Mouse (Mus musculus): ENCODE data around the gene Nrp2. TPM values are rescaled to one million over a fixed set of nuclear protein-coding genes. Genes with fewer than 3 reads are reported as not detected.

The Nrp2 gene
- total RNA-seq, 2 experiments from 2014 or later, result 43.2 to 58.5 TPM

DNA sequence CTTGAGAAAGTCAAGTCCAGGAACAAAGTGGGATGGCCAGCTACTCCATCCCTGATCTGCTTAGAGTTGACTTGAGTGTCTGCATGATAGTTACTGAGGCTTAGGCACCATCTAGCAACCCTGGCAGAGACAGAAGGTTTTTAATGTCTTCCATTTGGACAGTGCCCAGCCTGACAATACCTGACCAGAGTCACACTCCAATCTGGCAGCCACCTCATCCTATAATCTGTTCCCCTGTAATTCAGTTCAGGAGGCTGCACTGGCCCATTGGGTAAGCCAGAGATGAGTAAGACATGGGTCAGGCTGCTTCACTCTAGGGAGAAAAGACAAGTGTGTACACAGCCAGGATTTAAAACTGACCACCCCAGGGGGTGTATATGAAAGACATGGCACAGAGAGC, 79.5 kb downstream of the Nrp2 start:
- DNase-seq, result no peak

DNA sequence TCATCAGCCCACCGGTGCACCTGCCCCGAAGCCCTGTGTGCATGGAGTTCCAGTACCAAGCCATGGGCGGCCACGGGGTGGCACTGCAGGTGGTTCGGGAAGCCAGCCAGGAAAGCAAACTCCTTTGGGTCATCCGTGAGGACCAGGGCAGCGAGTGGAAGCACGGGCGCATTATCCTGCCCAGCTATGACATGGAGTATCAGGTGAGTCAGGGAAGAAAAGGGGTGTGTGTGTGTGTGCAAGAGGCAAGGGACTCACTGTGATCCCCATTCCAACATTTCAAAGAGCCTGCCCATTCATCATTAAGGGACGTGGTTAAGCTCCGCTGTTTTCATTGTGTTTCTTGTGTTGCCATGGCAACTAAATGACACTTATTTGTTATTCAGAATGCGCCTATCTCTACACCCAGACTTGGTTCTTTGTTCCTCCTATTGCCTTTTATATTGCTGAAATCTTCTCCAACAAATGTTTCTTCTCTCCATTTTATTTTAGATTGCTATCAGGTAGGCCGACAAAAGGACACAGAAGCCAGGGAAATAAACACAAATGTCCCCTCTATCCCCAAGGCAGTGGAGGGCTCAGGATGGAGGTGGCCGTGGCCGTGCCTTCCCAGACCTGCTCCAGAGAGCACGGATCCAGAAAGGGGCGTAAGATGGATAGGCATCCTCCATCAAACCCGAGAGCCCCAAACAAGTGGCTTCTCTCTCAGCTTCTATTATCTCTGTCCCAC, 80.4 kb downstream of the Nrp2 start:
- peak; percentile 54 for DNase-seq

DNA sequence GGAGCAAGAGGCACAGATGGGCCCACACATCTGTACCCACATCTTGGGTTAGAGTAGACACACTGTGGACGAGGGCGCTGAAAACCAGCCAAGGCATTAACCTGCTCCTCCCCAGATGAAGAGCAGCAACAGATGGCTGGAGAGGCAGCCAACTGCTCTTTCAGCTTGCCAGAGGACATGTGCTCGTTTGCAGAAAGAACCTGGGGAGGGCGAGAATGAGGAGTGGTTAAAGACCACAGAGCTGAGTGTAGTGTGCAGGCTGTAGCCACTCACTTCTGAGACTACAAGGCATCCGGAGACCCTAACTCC, 81.0 kb downstream of the Nrp2 start:
- no peak for DNase-seq

DNA sequence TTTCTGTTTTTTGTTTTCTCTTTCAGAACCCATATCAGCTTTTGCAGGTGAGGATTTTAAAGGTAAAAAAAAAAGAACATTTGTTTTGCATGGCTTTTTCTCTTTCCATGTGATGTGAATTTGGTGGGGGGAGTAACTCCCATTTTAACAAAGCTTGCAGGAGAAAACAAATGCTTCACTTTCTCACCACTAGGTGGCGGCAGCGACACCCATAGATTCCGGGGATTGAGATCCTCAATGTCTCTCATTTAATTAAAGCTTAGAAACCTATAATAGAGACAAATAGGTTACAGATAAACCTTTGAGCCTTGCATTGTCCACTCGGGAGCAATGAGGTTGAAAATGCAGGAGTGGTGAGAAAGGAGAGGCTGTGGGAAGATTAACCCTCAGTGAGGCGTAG, 83.2 kb downstream of the Nrp2 start:
- peak; percentile 73 for DNase-seq

GRCm38 (mm10) chr1:62787546-62787945, 84.5 kb downstream of the Nrp2 start:
- no peak for DNase-seq

DNA sequence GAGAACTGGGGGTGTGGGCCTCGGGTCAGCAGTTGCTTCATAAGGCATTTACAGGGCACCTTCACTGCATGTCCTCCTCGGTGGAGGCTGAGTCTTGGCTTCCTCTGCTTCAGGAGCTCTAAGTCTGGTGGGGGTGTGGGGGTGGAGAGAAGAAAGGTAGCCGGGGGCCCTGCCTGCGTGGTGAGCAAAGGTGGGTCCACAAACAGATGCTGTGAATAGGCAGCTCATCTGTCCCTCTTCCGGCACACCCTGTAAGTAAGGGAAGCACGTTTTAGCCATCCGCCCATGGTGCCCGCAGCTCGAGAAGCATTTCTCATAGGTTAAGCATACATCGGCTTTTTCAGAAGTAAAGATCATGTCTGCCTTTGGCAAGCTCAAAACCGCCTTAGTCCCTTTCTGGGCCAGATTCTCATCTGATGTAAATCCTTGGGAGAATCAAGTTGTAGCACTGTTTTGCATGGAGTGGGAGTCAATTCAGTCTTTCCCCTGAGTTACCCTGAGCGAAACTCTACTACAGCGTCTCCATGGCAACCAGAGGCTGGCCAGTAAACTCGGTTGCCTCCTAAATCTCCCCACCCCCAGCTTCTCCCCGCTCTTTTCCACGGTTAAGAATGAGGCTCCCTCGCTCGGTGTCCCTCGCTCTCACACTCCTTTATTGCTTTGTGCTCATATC, 91.3 kb downstream of the Nrp2 start:
- DNase-seq, result peak; percentile 49

DNA sequence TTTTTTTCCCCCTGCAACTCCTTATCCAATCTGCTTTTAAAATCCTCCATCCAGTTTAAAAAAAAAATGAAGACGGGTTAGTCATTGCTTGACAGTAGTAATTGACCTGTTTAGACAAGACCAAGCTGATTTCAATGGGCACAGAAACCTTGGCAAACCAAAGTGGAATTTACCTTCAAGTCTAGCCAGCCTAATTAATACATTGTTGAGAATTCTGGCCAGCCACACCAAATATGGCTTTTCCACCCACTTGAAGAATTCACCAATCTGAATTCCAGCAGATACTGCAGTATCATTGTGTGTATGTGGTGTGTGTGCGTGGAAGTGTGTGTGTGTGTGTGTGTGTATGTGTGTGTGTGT, 91.8 kb downstream of the Nrp2 start:
- no peak for DNase-seq

DNA sequence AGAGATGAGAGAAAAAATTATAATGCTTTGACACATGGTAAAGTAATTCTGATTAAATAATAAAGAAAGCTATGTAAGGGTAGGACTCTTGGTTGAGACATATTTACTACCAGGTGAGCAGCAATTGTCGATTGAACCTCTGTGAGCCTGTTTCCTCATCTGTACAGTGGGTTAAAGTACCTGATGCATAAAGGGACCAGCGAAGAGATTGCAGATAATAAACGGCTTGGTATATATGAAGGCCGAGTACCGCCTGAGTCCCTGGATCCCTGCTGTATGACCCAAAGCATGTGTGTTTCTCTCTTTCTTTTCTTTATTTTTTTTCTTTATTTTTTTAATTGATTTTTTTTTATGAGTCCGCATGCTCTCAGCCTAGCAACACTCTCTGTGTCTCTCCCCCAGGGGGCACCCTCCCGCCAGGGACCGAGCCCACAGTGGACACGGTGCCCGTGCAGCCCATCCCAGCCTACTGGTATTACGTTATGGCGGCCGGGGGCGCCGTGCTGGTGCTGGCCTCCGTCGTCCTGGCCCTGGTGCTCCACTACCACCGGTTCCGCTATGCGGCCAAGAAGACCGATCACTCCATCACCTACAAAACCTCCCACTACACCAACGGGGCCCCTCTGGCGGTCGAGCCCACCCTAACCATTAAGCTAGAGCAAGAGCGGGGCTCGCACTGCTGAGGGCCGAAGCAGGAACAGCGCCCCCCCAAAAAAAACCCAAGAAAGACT, 92.4 kb downstream of the Nrp2 start:
- peak; percentile 79 for DNase-seq

- DNase-seq, result peak; percentile 34
Observed at GRCm38 (mm10) chr1:62796038-62796647, 93.1 kb downstream of the Nrp2 start.

- DNase-seq, result no peak
Observed at GRCm38 (mm10) chr1:62799427-62799826, 96.3 kb downstream of the Nrp2 start.

- DNase-seq, result no peak
Observed at GRCm38 (mm10) chr1:62800351-62800750, 97.3 kb downstream of the Nrp2 start.

DNA sequence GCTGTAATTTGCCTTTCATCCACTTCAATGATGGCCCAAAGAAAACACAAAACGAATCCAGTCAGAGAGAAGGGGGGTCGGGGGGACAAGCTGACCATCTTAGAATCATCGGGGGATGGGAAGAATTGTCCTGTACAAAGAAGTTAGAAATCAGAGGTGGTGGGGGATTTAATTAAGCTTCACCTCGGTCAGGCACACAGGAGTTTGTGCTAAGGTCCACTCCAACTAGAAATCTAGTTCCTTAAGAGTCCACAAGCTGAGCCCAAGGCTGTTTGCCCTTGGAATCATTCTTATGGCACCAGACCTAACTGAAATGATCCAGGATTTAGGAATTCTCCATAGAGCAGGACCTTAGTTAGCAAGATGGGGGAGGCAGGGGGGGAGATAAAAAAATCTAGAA, 98.3 kb downstream of the Nrp2 start:
- DNase-seq, result no peak

DNA sequence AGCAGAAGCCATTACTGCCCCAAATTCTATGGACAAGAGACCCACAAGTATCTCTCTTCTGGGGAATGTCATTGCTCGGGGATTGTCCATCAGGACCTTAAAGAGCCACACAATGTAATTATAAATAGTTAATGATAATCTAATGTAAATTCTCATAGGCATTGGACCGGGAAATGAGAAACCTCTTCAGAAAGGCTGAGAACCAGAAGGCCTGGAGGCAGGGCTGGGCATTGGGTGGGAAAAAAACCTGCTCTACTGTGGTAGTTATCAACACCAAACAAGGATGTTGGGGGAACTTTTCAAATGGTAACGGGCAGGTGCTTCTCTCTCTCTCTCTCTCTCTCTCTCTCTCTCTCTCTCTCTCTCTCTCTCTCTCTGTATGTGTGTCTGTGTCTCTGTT, 98.8 kb downstream of the Nrp2 start:
- no peak for DNase-seq

DNA sequence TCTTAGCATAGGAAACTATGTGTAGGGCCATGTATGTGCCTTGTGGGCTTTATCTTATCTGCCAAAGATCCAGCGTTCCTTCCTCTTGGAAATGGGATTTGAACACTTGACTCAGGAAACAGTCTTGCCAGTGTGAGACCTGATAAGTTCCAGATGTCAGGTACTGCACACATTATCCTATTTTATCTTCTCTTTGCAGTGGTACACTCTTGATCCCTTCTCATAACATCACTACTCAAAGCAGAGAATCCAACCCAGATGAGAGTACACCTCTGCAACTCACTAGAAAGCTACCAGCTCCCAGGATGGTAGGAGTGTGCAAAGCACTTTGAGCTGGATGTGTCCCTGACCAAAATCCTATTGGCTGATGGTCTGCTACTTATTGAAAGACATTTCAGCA, 100.5 kb downstream of the Nrp2 start:
- DNase-seq, result no peak

DNA sequence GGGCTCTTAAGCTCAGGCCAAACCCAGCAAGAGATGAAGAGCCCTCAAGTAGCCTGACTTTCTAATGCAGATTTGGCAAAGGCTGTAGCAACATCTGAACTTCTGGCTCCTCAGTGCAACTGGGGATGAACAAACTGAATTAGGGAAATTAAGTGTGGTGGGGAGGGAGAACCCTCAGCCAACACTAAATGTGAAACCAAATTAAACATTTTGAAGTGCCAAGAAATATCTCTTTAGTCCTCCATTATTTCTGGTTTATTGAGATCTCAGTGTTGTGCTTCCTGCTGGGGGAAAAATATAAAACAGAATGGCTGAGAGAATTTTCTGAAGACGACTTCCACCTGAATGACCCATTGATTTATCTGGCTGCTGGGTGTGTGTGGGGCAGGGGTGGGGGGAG, 102.9 kb downstream of the Nrp2 start:
- no peak for DNase-seq

- DNase-seq, result no peak
Observed at GRCm38 (mm10) chr1:62808395-62808794, 105.3 kb downstream of the Nrp2 start.

GRCm38 (mm10) chr1:62809601-62810228, 106.6 kb downstream of the Nrp2 start:
- no peak for DNase-seq

- DNase-seq, result peak; percentile 32
Observed at GRCm38 (mm10) chr1:62811141-62811540, 108.1 kb downstream of the Nrp2 start.

DNA sequence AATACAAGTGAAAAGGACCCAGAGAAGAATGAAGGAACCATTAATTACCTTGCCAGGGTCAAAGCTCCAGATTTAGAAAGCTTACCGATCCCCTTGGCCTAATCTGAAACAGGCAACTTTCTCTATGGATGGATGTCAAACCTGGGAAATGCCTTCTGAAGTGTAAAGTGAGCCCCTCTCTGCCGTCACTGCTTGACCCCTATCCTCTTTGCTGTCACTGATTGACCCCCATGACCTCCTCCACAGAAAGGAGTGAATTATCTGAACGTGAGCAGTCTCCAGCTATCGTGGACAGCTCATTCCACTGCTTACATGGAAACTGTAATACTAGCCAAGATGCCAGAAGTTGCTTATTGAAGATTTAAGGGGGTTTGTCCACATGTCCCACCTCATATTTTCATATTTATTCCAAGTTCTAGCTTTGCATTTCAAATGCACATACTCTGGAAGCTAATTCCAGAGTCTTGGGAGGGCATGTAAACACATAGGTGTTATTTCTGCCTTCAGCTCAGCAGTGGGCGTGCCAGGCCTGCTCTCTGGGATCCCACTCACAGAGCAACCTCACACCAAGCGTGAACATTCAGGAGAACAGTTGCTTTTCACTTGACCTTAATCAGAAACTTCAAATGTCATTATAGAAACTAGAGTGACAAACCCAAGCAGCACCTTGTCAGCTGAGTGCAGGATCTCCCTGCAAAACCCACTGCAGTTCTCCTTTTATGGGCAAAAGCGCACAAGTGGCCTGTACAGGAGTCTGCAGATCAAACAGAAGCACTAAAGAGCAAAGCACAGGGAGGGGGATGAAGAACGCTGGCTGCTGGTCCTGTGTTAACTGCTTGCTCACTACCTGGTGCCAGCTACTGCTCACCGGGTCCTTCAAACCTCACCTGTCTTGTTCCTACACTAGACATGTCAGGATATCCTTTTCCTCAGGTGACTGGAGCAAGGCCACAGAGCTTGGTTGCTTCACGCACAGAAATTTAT, 109.9 kb downstream of the Nrp2 start:
- no peak for DNase-seq

DNA sequence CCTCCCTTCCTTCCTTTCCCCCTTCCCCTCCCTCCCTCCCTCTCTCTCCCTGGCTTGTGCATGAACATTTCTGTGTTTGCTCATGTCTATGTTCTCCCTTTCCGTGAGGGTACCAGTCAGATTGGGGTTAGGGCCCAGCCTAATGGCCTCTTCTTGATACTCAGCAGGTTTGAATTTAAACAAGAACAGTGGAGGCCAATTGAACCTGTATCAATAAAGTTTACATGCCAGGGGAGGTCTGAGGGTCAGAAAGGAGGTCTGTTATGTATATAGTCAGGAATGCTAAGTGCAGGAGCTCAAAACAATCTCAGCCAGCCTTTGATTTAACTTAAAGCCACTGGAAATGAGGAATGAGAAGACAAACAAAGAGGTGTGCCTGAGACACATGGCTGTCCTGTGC, 110.9 kb downstream of the Nrp2 start:
- DNase-seq, result no peak

- no peak for DNase-seq
Observed at GRCm38 (mm10) chr1:62817566-62817965, 114.5 kb downstream of the Nrp2 start.

DNA sequence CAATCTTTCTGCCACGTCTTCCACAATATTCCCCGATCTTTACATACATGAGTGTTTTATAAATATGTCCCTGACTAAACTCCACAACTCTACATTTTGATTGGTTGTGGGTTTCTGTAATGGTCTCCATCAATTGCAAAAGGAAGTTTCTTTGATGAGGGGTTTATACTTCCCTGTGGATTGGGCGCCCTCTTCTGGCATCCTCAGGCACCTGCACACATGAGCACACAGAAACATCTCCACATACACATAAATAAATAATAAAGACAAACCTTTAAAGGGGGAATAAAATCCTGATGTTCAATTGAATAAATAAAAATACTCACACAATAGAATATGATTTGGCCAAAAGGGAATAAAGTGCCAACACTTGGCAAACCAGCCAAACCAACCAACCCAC, 117.1 kb downstream of the Nrp2 start:
- DNase-seq, result no peak
